Mouse (Mus musculus) heart, embryonic 14.5 days (tissue): ENCODE measurements around the gene Emc7. TPM values are rescaled to one million over a fixed set of nuclear protein-coding genes. Genes with fewer than 3 reads are reported as not detected.
"Not testable (repeated sequence)": the region's sequence is repeated elsewhere in the genome, so short reads cannot be mapped to it uniquely, and the experiment has no call there.

ENCODE experiments used
- ATAC-seq: fragments of 200-750 bp; cut with Nextera tagmentation; 2 replicates; pipeline ENCODE4 v1.8.0; 2017; ENCODE audit warnings: low read depth, moderate TSS enrichment; ENCODE audit not compliant: insufficient number of reproducible peaks, insufficient read depth, low FRiP score
- H3K27ac ChIP-seq, 2 experiments: fragments of 200-500 bp in 1 of 2; fragments of 300-500 bp in 1 of 2; sonication (generic) in 1 of 2; replicated peaks in 1 of 2; 2 replicates each; pipeline ENCODE4 v1.5.1; 2012 to 2014; ENCODE audit warnings: low read depth in 2 of 2, low read length in 2 of 2, control low read depth in 1 of 2, mild to moderate bottlenecking in 1 of 2, mixed read lengths in 1 of 2; ENCODE audit not compliant: control insufficient read depth in 1 of 2, insufficient read depth in 1 of 2
- H3K27me3 ChIP-seq: fragments of 300-500 bp; sonication (generic); 2 replicates; pipeline ENCODE4 v1.6.1; 2014; ENCODE audit warnings: mild to moderate bottlenecking, low read length, control low read depth; ENCODE audit not compliant: control insufficient read depth, insufficient read depth
- H3K36me3 ChIP-seq: fragments of 300-500 bp; sonication (generic); 2 replicates; pipeline ENCODE4 v1.6.1; 2014; ENCODE audit warnings: mild to moderate bottlenecking, control low read depth, low read length, mixed read lengths; ENCODE audit not compliant: control insufficient read depth, insufficient read depth
- H3K4me1 ChIP-seq, 2 experiments: fragments of 200-500 bp in 1 of 2; fragments of 300-500 bp in 1 of 2; sonication (generic) in 1 of 2; 2 replicates each; pipeline ENCODE4 v1.6.1; 2012 to 2014; ENCODE audit warnings: low read length in 2 of 2, control low read depth in 1 of 2, mixed read lengths in 1 of 2; ENCODE audit not compliant: control insufficient read depth in 2 of 2, insufficient read depth in 2 of 2
- H3K4me2 ChIP-seq: fragments of 300-500 bp; sonication (generic); 2 replicates; pipeline ENCODE4 v1.6.1; 2014; ENCODE audit warnings: mild to moderate bottlenecking, low read length
- H3K4me3 ChIP-seq, 2 experiments: fragments of 200-500 bp in 1 of 2; fragments of 300-500 bp in 1 of 2; sonication (generic) in 1 of 2; 2 replicates each; pipeline ENCODE4 v1.5.1; 2012 to 2014; ENCODE audit warnings: low read length in 2 of 2, mild to moderate bottlenecking in 2 of 2, control low read depth in 1 of 2, low read depth in 1 of 2, moderate library complexity in 1 of 2; ENCODE audit not compliant: control insufficient read depth in 1 of 2, insufficient read depth in 1 of 2
- H3K9ac ChIP-seq: fragments of 300-500 bp; sonication (generic); 2 replicates; pipeline ENCODE4 v1.6.1; 2014; ENCODE audit warnings: mild to moderate bottlenecking, low read length
- H3K9me3 ChIP-seq: fragments of 300-500 bp; sonication (generic); 2 replicates; pipeline ENCODE4 v1.6.1; 2016; ENCODE audit warnings: low read length, control low read depth; ENCODE audit not compliant: control insufficient read depth
- WGBS: fragments of 180-500 bp; shearing (Covaris S2); extraction: QIAGEN DNeasy Blood & Tissue Kit; methylation state at CpG from one replicate; pipeline ENCODE4 v1.1.7; 2014; 5-methylcytosine and 5-hydroxymethylcytosine counted together
- polyA plus RNA-seq: library from polyadenylated mRNA; unstranded; fragments of >200 nt; fragmentation: Nextera tagmentation; extraction: Ambion mirVana; gene quantifications from 2 replicates; pipeline ENCODE4 v1.2.1, GENCODE M21; 2014

Gene Emc7
- 18.1 and 20.1 TPM in 2 replicates for polyA plus RNA-seq

DNA sequence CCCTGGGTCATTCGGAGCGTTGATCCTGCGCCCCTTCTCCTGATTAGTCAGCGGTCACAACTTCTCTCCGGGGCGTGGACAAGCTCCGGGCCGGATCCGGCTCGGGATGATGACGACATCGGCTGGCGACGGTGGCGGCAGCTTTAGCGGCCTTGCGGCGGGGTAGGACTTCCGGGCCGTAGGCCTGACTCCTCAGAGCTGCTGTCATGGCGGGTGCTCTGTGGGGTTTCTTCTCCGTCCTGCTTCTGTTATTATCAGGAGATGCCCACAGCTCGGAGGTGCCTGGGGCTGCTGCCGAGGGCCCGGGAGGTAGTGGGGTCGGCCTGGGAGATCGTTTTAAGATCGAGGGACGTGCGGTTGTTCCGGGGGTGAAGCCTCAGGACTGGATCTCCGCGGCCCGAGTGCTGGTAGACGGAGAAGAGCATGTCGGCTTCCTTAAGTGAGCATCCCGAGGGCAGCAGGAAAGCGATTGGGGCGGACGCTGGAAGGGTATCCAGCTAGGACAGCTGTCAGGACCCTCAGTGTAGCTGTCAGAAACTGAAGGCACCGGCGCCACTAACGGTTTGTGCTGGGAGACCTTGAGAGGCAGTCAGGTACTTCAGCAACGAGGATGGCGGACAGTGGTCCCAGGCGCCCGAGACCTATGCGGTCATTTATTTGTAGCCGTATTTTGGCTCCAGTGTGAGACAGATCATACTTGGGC, at the start of gene Emc7:
Gene Emc7, plus strand, starts transcription at position 136 of the 703 bp plus-strand sequence.
- Histone ChIP-seq H3K9me3 (no peaks in the 10 kb centered on the region; the same call in 1 of the 2 replicates), H3K27ac (peak within 1 kb of the TSS; percentile 85 to 91), H3K4me3 (peak within 1 kb of the TSS; percentile 64 to 98), H3K4me2 (peak within 1 kb of the TSS; percentile 81), H3K27me3 (no peaks in the 10 kb centered on the region), H3K4me1 (peaks cover 0 to 13% of the 10 kb centered on the region in 2 experiments; a peak in 2 of 4 replicates), H3K9ac (peak within 1 kb of the TSS; percentile 89), H3K36me3 (peaks cover 3% of the 10 kb centered on the region)
- WGBS = under 1% methylated on average over 49 of the region's 49 CpGs
- peak; percentile 91 for ATAC-seq

DNA sequence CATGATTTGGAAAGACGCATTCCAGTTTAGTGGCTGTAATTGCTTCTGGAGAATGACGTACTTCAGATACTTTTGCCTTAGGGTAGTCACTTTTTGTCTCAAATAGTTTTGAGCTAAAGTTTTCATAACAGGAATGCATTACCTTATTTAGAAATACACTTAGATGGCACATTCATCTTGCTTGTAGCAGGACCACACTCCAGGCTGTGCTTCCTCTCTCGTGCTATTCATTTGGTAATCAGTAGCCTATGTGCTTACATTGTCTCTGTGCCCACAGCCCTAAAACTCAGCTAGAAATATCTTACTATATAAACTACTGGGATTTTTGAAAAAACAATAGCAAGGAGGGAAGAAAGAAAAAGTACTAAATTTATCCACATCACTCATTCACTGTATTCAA, 47.8 kb upstream of the Emc7 start:
- no peak overlapping the region for H3K4me2 ChIP-seq
- H3K9ac ChIP-seq = no peak overlapping the region
- no peaks in the 10 kb centered on the region for H3K9me3 ChIP-seq
- H3K4me3 ChIP-seq = no peak overlapping the region
- WGBS = 82% methylated on average over 3 of the region's 3 CpGs
- no peaks in the 10 kb centered on the region for H3K4me1 ChIP-seq
- peaks cover 56% of the 10 kb centered on the region for H3K36me3 ChIP-seq
- H3K27me3 ChIP-seq = no peaks in the 10 kb centered on the region
- no peak for ATAC-seq
- no peak overlapping the region for H3K27ac ChIP-seq

DNA sequence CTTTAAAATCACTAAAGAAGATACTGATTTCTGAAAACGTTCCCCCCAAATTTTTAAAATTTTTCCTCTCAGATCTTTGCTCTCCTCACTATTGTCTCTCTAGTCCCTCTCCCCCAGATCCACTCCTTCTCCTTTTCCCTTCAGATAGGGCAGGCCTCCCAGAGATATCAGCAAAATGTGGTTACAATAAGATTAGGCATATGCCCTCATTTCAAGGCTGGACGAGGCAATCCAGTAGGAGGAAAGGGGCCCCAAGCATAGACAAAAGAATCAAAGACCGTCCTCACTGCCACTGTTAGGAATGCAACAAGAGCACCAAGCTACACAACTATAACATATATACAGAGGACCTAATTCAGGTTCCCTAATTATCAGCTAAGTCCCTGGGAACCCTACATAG, 29.5 kb upstream of the Emc7 start:
- Histone ChIP-seq H3K9ac (no peak overlapping the region), H3K9me3 (no peaks in the 10 kb centered on the region), H3K27me3 (no peaks in the 10 kb centered on the region), H3K27ac (no peak overlapping the region), H3K4me1 (no peaks in the 10 kb centered on the region), H3K36me3 (no peaks in the 10 kb centered on the region), H3K4me2 (no peak overlapping the region), H3K4me3 (no peak overlapping the region)
- ATAC-seq = no peak
- 66% methylated on average over 3 of the region's 3 CpGs for WGBS

DNA sequence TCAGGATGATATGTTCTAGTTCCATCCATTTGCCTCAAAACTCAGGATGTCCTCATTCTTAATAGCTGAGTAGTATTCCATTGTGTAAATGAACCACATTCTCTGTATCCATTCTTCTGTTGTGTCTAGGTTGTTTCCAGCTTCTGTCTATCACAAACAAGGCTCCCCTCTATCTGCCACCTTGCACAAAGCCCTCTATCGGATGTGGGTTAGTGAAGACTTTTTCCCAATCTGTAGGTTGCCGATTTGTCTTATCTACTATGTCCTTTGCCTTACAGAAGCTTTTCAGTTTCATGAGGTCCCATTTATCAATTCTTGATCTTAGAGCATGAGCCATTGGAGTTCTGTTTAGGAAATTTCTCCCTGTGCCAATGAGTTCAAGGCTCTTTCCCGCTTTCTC, 26.3 kb upstream of the Emc7 start:
- H3K4me2 ChIP-seq, H3K27me3 ChIP-seq, H3K4me1 ChIP-seq, ATAC-seq, H3K27ac ChIP-seq, H3K9ac ChIP-seq, H3K4me3 ChIP-seq, H3K36me3 ChIP-seq, H3K9me3 ChIP-seq: not testable (repeated sequence)
- 81% methylated on average over 3 of the region's 3 CpGs for WGBS

DNA sequence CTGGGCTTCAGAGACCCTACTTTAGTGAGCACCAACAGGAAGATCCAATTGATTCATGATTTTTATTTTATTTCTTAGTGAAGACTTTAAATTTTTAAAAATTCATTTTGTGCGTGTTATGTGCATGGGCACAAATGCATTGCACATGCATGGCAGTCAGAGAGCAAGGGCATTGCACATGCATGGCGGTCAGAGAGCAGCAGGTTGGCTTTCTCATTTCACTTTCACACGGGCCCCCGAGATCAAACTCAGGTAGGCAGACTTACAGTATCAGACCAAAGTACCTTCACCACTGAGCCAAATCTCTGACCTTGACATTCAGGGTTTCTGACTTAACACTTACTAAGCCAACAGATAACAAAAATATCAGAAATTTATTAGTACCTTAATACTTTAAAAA, 25.1 kb upstream of the Emc7 start:
- Histone ChIP-seq H3K9ac (no peak overlapping the region), H3K9me3 (no peaks in the 10 kb centered on the region), H3K36me3 (no peaks in the 10 kb centered on the region), H3K4me2 (no peak overlapping the region), H3K4me1 (no peaks in the 10 kb centered on the region), H3K4me3 (no peak overlapping the region), H3K27me3 (no peaks in the 10 kb centered on the region), H3K27ac (no peak overlapping the region)
- 84% methylated on average over 4 of the region's 4 CpGs for WGBS
- no peak for ATAC-seq

DNA sequence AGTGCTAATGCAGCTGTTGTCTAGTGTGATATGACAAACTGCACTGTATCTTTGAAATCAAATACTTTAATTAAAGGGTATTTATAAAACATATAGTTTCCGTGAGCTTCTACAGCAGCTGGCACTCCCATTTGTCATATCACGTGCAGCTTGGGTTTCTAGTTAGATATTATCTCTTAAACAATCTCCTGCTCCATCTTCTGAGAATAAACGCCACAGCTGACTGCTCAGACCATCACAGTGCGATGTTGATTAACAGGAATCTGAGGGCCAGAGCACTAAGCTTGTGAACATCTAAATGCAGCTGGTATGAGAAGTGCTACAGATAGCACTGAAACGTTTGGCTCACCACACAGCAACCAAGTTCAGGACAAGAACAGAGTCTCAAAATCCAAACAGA, 24.4 kb upstream of the Emc7 start:
- ATAC-seq = no peak
- no peak overlapping the region for H3K4me2 ChIP-seq
- H3K36me3 ChIP-seq = no peaks in the 10 kb centered on the region
- no peaks in the 10 kb centered on the region for H3K4me1 ChIP-seq
- no peak overlapping the region for H3K9ac ChIP-seq
- no peaks in the 10 kb centered on the region for H3K9me3 ChIP-seq
- H3K27me3 ChIP-seq = no peaks in the 10 kb centered on the region
- no peak overlapping the region for H3K4me3 ChIP-seq
- no peak overlapping the region for H3K27ac ChIP-seq
- 49% methylated on average over 5 of the region's 5 CpGs for WGBS

DNA sequence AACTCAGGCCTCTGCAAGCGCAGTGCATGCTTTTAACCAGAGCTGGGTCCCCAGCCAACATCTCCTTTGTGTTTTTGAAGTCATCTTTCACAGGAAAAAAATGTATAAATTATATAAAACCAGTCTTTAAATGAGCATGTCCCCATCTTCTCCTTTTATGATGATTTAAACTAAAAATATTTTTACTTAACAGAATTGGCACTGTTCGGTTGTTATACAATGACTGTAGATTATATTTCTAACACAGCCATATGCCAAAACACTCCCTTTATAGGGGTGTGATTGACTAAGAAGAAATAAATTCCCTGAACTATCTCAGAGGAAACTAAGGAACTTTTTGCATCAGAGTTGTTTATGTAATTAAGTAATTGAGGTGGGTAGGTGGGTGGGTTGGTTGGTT, 22.3 kb upstream of the Emc7 start:
- H3K9ac ChIP-seq = no peak overlapping the region

DNA sequence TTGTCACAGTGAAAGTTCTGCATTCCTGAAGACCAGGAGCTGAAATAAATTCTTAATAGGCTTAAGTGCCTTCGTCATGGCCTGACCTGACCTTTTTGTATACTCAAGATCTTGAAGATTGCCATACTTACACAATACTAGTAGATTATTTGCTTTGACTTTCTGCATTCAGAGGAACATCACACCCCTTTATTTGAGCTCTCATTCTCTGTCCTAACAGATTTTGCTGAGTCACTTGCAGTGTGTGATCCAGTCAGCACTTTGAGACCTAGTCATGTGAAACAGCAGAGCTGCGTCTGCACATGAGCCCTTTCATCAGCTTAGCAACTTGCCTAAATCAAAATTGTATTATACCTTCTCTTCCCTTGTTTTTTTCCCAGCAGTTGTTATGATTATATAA, 21.4 kb upstream of the Emc7 start:
- no peaks in the 10 kb centered on the region for H3K4me1 ChIP-seq
- no peak for ATAC-seq
- H3K27ac ChIP-seq = no peak overlapping the region
- H3K9ac ChIP-seq = no peak overlapping the region
- WGBS = 62% methylated on average over 2 of the region's 2 CpGs
- no peaks in the 10 kb centered on the region for H3K27me3 ChIP-seq
- H3K36me3 ChIP-seq = no peaks in the 10 kb centered on the region
- no peaks in the 10 kb centered on the region for H3K9me3 ChIP-seq
- H3K4me3 ChIP-seq = no peak overlapping the region
- H3K4me2 ChIP-seq = no peak overlapping the region

More for the DNA sequence above, 22.3 kb upstream of the Emc7 start:
- Histone ChIP-seq H3K36me3 (no peaks in the 10 kb centered on the region), H3K4me3 (no peak overlapping the region), H3K4me1 (no peaks in the 10 kb centered on the region), H3K4me2 (no peak overlapping the region), H3K27me3 (no peaks in the 10 kb centered on the region), H3K9me3 (no peaks in the 10 kb centered on the region), H3K27ac (no peak overlapping the region)
- ATAC-seq = no peak
- 81% methylated on average over 2 of the region's 2 CpGs for WGBS
